Mouse (Mus musculus): ENCODE results near the gene Slc17a3. TPM values are rescaled to one million over a fixed set of nuclear protein-coding genes. Genes with fewer than 3 reads are reported as not detected.

Slc17a3 gene
- total RNA-seq (2015): 0.39 TPM in 1 of 2 replicates, not detected in the other
- total RNA-seq (2017): 0.10 TPM in 1 of 2 replicates, not detected in the other

DNA sequence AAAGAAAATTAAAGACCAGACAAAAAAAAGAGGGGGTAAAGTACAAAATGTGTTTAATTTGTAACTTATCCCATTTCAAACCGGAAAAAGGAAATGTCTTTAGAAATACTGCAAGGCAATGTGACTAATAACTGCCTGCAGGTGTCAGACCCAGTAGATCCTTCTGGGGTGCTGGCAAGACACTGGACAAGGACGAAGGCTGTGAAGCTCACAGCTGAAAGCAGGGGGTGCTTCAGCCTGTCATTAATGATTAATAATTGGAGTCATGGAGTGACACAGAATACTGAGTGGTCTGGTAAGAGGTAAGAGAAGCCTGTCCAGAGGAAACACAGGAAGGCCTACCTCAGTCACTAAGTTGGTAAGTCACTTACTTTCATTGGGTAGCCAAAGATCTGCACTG lies at the start of gene Slc17a3:
Gene Slc17a3, plus strand, starts transcription at position 127 of the 400 bp plus-strand sequence.
- no peak for ATAC-seq (replicated peaks; ENCODE audit: poor library complexity)

- ATAC-seq (replicated peaks; ENCODE audit: poor library complexity): peak; percentile 88
These were observed 46.7 kb upstream of the Slc17a3 start for GRCm38 (mm10) chr13:23792520-23792919.

GRCm38 (mm10) chr13:23799405-23799804 lies 39.8 kb upstream of the Slc17a3 start:
- ATAC-seq (replicated peaks; ENCODE audit: poor library complexity): peak; percentile 97

DNA sequence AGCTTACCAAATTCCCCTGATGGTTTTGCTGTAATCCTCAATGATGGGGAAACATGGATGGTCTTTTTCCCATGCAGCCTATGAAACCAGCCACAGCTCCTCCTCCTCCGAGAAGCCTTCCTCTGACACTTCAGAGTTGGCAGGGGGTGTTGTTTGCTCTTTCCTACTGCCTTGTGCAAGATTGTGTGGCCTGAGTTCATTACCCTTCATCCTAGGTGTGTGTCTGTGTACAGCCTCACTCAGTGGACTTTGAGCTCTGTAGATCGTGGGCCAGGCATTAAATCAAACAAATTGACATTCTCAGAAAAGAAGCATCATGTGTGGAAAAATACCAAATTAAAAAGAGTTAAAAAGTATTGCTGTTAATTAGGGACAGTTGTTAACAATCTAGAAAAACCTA lies 34.7 kb upstream of the Slc17a3 start:
- ATAC-seq (replicated peaks; ENCODE audit: poor library complexity): no peak

DNA sequence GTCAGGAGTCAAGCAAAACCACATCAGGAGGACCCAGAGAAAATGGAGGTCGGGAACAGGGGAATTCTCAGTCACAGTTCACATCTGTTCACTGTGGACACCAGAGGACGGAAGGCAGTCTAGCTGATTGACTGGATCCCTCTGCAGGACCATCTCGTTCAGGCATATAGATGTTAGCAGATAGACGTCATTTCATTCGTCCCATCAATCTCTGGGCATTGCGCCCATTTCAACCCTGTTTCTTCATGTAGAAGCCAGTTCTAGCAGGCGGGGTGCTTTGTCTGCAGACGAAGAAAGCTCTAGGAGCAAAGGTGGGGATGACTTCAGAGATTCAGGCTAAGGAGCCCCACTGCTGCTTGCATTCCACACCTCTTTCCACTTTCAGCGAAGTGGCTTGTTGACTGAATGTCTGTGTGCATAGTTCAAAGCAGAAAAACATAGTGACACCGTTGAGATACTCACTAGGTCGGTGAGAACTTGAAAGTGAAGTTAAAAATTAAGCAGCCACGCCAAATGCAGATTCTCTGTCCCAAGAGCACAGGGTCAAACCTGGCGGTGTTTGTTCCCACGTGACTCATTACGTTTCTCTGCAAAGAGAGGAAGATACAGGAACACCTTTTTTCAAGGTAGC lies 32.7 kb upstream of the Slc17a3 start, which contains the start of gene Slc17a2:
Gene Slc17a2, plus strand, starts transcription at position 572 of the 631 bp plus-strand sequence.
- no peak for ATAC-seq (replicated peaks; ENCODE audit: poor library complexity)

- peak; percentile 90 for ATAC-seq (replicated peaks; ENCODE audit: poor library complexity)
These were observed 23.1 kb upstream of the Slc17a3 start for GRCm38 (mm10) chr13:23816148-23816547.

DNA sequence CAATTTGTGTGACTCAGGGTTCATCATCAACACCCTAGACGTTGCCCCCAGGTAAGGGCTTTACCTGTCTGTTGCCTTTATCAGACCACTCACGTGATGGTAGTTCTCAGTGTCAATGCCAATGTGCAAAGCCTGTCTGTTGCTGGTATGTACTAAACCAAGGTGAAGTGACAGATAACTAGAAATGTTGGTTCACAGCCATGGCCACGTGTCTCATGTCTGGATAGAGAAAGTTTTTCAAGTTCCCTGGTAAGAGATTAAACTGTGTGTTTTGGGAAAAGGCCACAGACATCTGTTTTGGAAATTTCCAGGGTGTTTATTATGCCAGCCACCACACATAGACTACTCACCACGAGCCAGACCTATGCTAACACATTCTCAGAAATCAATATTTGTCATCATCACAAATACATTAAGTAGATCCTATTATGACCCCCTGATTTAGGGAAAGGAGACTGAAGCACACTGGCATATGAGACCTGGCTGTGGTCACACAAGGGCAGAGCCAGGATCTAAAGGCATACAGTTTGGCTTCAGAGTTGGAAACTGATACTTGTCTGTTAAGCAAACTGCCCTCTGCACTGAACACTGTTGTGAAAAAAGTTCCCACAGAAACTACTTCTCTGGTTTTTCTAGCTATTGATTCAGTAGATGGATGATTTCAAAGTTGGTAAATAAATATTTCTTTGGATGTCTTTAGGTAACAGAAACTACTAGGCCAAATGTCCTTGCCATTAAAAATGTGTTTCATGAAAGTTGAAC lies 18.9 kb upstream of the Slc17a3 start:
- no peak for ATAC-seq (replicated peaks; ENCODE audit: poor library complexity)

DNA sequence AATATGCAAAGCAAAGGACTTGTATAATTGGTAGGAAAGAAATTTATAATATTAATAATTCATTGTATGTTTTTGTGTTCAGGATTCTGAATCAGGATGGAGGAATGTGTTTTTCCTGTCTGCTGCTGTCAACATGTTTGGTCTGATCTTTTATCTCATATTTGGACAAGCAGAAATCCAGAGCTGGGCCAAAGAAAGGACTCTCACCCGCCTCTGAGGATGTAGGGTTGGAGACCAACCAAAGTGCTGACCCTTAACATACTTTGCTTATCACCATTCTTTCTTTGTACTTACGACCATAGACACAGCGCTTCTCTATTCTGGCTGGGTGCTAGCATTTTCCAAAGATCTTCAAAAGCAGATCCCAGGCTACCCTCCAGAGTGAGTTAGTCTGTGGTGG lies 17.0 kb upstream of the Slc17a3 start:
- ATAC-seq (replicated peaks; ENCODE audit: poor library complexity): no peak

GRCm38 (mm10) chr13:23826606-23827005 lies 12.6 kb upstream of the Slc17a3 start:
- ATAC-seq (replicated peaks; ENCODE audit: poor library complexity): no peak

GRCm38 (mm10) chr13:23833053-23833452 lies 6.2 kb upstream of the Slc17a3 start:
- peak; percentile 90 for ATAC-seq (replicated peaks; ENCODE audit: poor library complexity)

GRCm38 (mm10) chr13:23834836-23835235 lies 4.4 kb upstream of the Slc17a3 start:
- ATAC-seq (replicated peaks; ENCODE audit: poor library complexity): no peak

DNA sequence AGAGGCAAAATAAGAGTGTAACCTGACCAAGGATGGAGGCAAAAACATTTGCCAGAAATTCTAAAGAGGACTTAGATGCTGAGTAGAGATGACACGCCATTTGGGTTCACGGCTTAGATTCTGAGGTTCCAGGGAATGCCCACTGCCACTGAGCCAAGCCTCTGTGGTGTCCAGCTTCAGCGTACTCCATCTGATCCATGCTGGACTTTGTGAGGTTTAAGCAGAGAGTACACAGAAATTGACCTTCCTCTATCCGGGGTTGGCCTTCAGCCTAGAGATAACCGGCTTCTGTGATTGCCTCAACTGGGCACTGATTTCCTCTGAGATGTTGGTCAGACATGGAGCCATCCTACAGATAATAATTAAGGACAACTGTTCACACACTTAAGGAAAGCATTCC lies 2.6 kb upstream of the Slc17a3 start:
- ATAC-seq (replicated peaks; ENCODE audit: poor library complexity): no peak

GRCm38 (mm10) chr13:23845851-23846250 lies 6.6 kb downstream of the Slc17a3 start:
- ATAC-seq (replicated peaks; ENCODE audit: poor library complexity): no peak

DNA sequence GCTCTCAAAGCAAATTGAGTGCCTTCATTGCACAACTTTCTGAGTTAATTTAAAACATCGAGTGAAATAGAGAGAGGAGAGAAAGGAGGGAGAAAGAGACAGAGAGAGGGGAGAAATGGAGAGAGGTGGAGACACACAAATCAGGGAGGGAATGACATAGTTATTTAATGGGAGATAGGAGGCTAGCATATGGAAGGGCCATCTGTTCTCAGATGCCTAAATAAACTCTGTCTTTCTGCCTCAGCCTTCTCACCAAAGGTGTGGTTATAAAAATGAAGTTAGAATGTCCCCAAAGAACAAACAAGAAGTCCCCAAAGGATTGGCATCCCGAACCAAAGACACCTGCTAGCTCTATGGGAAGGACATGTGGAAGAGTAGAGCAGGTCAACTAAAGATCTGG lies 10.1 kb downstream of the Slc17a3 start:
- no peak for ATAC-seq (replicated peaks; ENCODE audit: poor library complexity)

- no peak for ATAC-seq (replicated peaks; ENCODE audit: poor library complexity)
These were observed 17.2 kb downstream of the Slc17a3 start for GRCm38 (mm10) chr13:23856401-23856800.

GRCm38 (mm10) chr13:23861815-23862214 lies 22.6 kb downstream of the Slc17a3 start:
- ATAC-seq (replicated peaks; ENCODE audit: poor library complexity): no peak

DNA sequence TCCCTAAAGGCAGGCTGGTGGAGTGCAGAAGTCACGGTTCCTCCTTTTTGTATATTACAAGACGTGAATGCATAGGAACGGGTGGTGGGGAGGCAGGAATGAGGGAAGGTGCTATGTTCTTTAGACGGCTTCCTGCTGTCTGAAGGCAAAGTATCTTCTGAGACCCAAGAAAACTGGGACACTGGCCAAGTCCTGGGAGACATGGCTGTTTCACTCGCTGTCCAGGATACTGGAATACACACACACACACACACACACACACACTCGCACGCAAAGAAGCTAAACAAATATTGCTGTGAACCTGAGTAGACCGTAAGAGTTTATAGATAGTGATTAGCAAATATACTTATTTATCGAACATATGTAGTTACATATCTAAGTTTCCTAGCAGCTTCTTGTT lies 25.5 kb downstream of the Slc17a3 start:
- ATAC-seq (replicated peaks; ENCODE audit: poor library complexity): no peak

DNA sequence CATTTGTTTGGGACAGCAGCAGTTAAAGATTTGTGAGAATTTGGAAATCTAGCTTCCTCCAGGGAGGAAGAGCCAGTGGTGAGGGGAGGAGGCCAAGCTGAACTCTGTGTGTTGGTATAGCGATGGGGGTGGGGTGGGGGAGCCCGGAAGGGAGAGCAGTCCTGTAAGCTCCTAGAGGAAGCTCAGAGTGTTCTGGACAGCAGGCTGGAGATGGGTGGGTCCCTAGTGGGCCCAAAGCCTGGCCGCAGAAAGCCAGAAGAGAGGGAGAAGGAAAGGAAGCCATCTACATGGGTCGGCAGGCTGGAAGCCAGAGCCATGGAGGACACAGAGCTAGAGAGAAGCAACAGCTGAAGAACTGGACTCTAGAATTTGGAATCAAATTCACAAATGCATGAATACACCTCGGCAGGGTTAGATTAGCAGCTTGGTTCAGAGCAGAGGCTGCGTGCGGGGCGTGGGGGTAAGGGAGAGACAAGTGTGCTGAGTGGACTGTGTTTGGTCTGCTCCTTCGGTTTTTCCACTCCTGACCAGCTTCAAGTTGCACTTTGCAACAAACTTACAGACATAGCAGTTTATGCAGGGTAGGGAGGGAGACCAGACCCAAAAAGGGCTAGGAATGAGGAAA lies 27.0 kb downstream of the Slc17a3 start:
- ATAC-seq (replicated peaks; ENCODE audit: poor library complexity): no peak

GRCm38 (mm10) chr13:23867000-23867399 lies 27.8 kb downstream of the Slc17a3 start:
- ATAC-seq (replicated peaks; ENCODE audit: poor library complexity): peak; percentile 47

DNA sequence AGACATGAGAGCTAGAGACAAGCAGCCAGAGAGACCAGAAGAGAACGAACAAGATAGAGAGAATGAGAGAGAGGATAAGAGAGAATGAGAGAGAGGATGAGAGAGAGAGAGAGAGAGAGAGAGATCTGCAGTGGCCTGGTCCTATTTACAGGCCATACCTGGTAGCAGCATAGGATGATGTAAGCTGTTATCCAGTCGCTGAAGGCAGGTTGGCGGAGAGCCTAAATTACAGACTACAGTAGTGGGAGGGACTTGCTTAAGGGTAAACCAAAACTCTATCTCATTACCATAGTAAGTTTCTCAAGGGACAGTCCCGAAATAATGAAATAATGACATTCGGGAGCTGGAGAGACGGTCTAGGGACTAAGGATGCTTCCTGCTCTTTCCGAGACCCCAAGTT lies 28.2 kb downstream of the Slc17a3 start, which contains the start of gene Slc17a1:
Gene Slc17a1, plus strand, starts transcription at position 346 of the 400 bp plus-strand sequence.
- ATAC-seq (replicated peaks; ENCODE audit: poor library complexity): peak; percentile 62

DNA sequence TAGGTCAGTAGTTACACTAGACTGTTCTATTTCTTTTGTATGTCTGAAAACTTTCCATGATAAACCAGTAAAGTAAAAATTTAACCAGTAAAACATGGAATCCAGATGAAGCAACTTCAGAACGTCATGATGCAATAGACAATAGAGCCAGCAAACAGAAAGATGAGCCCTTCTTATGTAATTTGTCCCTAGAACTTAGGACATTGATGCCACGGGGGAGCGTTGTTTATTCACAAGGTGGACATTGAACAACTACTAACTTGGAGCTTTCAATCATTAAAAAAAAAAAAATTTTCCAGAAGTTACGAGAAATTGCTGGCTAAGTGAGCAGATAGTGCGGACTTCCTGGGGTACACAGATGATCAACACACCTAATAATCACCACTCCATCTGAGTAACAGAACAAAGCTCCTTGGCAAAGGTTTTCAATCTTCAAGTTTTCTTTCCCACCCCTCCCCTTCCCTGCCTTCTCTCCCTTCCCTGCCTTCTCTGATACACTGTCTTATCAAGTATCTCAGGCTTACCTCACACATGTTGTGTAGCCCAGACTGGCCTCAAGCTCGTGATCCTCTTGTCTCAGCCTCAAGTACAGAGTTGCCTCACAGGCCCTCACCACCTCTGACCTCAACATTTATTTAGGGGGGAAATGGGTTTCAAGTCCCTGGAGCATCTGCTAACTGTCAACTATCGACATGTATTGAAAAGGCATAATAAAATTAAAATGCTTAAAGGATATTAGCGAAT lies 29.7 kb downstream of the Slc17a3 start:
- ATAC-seq (replicated peaks; ENCODE audit: poor library complexity): peak; percentile 40; the same call in 1 of the 2 replicates
